Mouse (Mus musculus): Measurements from ENCODE around the gene Man2c1. TPM values are rescaled to one million over a fixed set of nuclear protein-coding genes. Genes with fewer than 3 reads are reported as not detected.

Man2c1 gene
- polyA plus RNA-seq, 1 experiment from 2014 or later, result 38.8 TPM

GRCm38 (mm10) chr9:57138507-57138906, 8.0 kb downstream of the Man2c1 start:
- Histone ChIP-seq H3K4me1 (ENCODE audit: insufficient read depth, low read depth, low read length) (no peaks in the 10 kb centered on the region), H3K4me2 (replicated peaks; ENCODE audit: low read depth, low read length) (no peak overlapping the region), H3K27ac (ENCODE audit: low read length) (no peak overlapping the region), H3K4me3 (ENCODE audit: low read depth, low read length) (no peak overlapping the region), H3K9ac (replicated peaks; ENCODE audit: low read depth) (no peak overlapping the region), H3K36me3 (ENCODE audit: insufficient read depth, low read length) (peaks cover 14% of the 10 kb centered on the region; the same call in 1 of the 2 replicates), H3K9me3 (ENCODE audit: low read length) (no peaks in the 10 kb centered on the region), H3K27me3 (replicated peaks; ENCODE audit: insufficient read depth, low read length) (no peaks in the 10 kb centered on the region)
- DNase-seq (ENCODE audit: low spot score) (no peak), ATAC-seq (no peak)
- 91% methylated on average over 6 of the region's 6 CpGs for WGBS
- no peak for TF ChIP-seq EP300 (IDR thresholded peaks at IDR 0.05)
- TF ChIP-seq CTCF (IDR thresholded peaks at IDR 0.05), result no peak

- ATAC-seq, result no peak
- no peaks in the 10 kb centered on the region for H3K27me3 ChIP-seq (replicated peaks; ENCODE audit: insufficient read depth, low read length)
- TF ChIP-seq EP300 (IDR thresholded peaks at IDR 0.05) (no peak), CTCF (IDR thresholded peaks at IDR 0.05) (no peak)
- no peak for DNase-seq (ENCODE audit: low spot score)
- WGBS, result 86% methylated on average over 9 of the region's 9 CpGs
- no peak overlapping the region for H3K9ac ChIP-seq (replicated peaks; ENCODE audit: low read depth)
- H3K4me3 ChIP-seq (ENCODE audit: low read depth, low read length), result no peak overlapping the region
- H3K4me1 ChIP-seq (ENCODE audit: insufficient read depth, low read depth, low read length), result no peaks in the 10 kb centered on the region
- H3K9me3 ChIP-seq (ENCODE audit: low read length), result no peaks in the 10 kb centered on the region
- peaks cover 14% of the 10 kb centered on the region; the same call in 1 of the 2 replicates for H3K36me3 ChIP-seq (ENCODE audit: insufficient read depth, low read length)
- H3K27ac ChIP-seq (ENCODE audit: low read length), result no peak overlapping the region
- H3K4me2 ChIP-seq (replicated peaks; ENCODE audit: low read depth, low read length), result no peak overlapping the region
Measured at GRCm38 (mm10) chr9:57139110-57139509, 8.6 kb downstream of the Man2c1 start.

- Histone ChIP-seq H3K4me3 (ENCODE audit: low read depth, low read length) (no peak overlapping the region), H3K9me3 (ENCODE audit: low read length) (no peaks in the 10 kb centered on the region), H3K4me2 (replicated peaks; ENCODE audit: low read depth, low read length) (no peak overlapping the region), H3K36me3 (ENCODE audit: insufficient read depth, low read length) (peaks cover 14% of the 10 kb centered on the region; the same call in 1 of the 2 replicates), H3K4me1 (ENCODE audit: insufficient read depth, low read depth, low read length) (no peaks in the 10 kb centered on the region), H3K27me3 (replicated peaks; ENCODE audit: insufficient read depth, low read length) (no peaks in the 10 kb centered on the region), H3K9ac (replicated peaks; ENCODE audit: low read depth) (no peak overlapping the region), H3K27ac (ENCODE audit: low read length) (no peak overlapping the region)
- TF ChIP-seq CTCF (IDR thresholded peaks at IDR 0.05) (no peak), EP300 (IDR thresholded peaks at IDR 0.05) (no peak)
- WGBS, result 91% methylated on average over 5 of the region's 5 CpGs
- ATAC-seq, result 0 out of 2 replicates have a peak, but pooled peaks have one; percentile 6
- DNase-seq (ENCODE audit: low spot score), result no peak
Measured at GRCm38 (mm10) chr9:57139571-57139970, 9.1 kb downstream of the Man2c1 start.

GRCm38 (mm10) chr9:57141417-57142353, 11.2 kb downstream of the Man2c1 start:
- Histone ChIP-seq H3K4me2 (replicated peaks; ENCODE audit: low read depth, low read length) (no peak overlapping the region), H3K4me3 (ENCODE audit: low read depth, low read length) (no peak overlapping the region), H3K36me3 (ENCODE audit: insufficient read depth, low read length) (peaks cover 4% of the 10 kb centered on the region; the same call in 1 of the 2 replicates), H3K27me3 (replicated peaks; ENCODE audit: insufficient read depth, low read length) (no peaks in the 10 kb centered on the region), H3K27ac (ENCODE audit: low read length) (no peak overlapping the region), H3K4me1 (ENCODE audit: insufficient read depth, low read depth, low read length) (no peaks in the 10 kb centered on the region), H3K9me3 (ENCODE audit: low read length) (no peaks in the 10 kb centered on the region), H3K9ac (replicated peaks; ENCODE audit: low read depth) (no peak overlapping the region)
- WGBS, result 87% methylated on average over 17 of the region's 17 CpGs
- ATAC-seq (no peak), DNase-seq (ENCODE audit: low spot score) (no peak)
- no peak for TF ChIP-seq CTCF (IDR thresholded peaks at IDR 0.05)
- no peak for TF ChIP-seq EP300 (IDR thresholded peaks at IDR 0.05)

- Histone ChIP-seq H3K9me3 (ENCODE audit: low read length) (no peaks in the 10 kb centered on the region), H3K4me3 (ENCODE audit: low read depth, low read length) (no peak overlapping the region), H3K4me2 (replicated peaks; ENCODE audit: low read depth, low read length) (no peak overlapping the region), H3K27ac (ENCODE audit: low read length) (no peak overlapping the region), H3K9ac (replicated peaks; ENCODE audit: low read depth) (no peak overlapping the region), H3K4me1 (ENCODE audit: insufficient read depth, low read depth, low read length) (peaks cover 8% of the 10 kb centered on the region; the same call in 1 of the 2 replicates), H3K27me3 (replicated peaks; ENCODE audit: insufficient read depth, low read length) (no peaks in the 10 kb centered on the region), H3K36me3 (ENCODE audit: insufficient read depth, low read length) (no peaks in the 10 kb centered on the region)
- no peak for DNase-seq (ENCODE audit: low spot score)
- 84% methylated on average over 11 of the region's 11 CpGs for WGBS
- TF ChIP-seq EP300 (IDR thresholded peaks at IDR 0.05) (no peak), CTCF (IDR thresholded peaks at IDR 0.05) (no peak)
- no peak for ATAC-seq
Measured at GRCm38 (mm10) chr9:57143212-57143611, 12.7 kb downstream of the Man2c1 start.

GRCm38 (mm10) chr9:57144830-57145229, 14.3 kb downstream of the Man2c1 start:
- 84% methylated on average over 8 of the region's 8 CpGs for WGBS
- Histone ChIP-seq H3K4me2 (replicated peaks; ENCODE audit: low read depth, low read length) (no peak overlapping the region), H3K4me3 (ENCODE audit: low read depth, low read length) (no peak overlapping the region), H3K27me3 (replicated peaks; ENCODE audit: insufficient read depth, low read length) (no peaks in the 10 kb centered on the region), H3K9me3 (ENCODE audit: low read length) (no peaks in the 10 kb centered on the region), H3K9ac (replicated peaks; ENCODE audit: low read depth) (no peak overlapping the region), H3K4me1 (ENCODE audit: insufficient read depth, low read depth, low read length) (peaks cover 8% of the 10 kb centered on the region; the same call in 1 of the 2 replicates), H3K36me3 (ENCODE audit: insufficient read depth, low read length) (no peaks in the 10 kb centered on the region), H3K27ac (ENCODE audit: low read length) (no peak overlapping the region)
- TF ChIP-seq CTCF (IDR thresholded peaks at IDR 0.05) (no peak), EP300 (IDR thresholded peaks at IDR 0.05) (no peak)
- DNase-seq (ENCODE audit: low spot score) (no peak), ATAC-seq (no peak)
